Mouse (Mus musculus) forebrain, embryonic 12.5 days (tissue): ENCODE data around the gene Pigo. TPM values are rescaled to one million over a fixed set of nuclear protein-coding genes. Genes with fewer than 3 reads are reported as not detected.
"Not testable (repeated sequence)": the region's sequence is repeated elsewhere in the genome, so short reads cannot be mapped to it uniquely, and the experiment has no call there.

Source experiments
- ATAC-seq: fragments of 200-750 bp; cut with Nextera tagmentation; 2 replicates; pipeline ENCODE4 v1.8.0; 2017; ENCODE audit warnings: moderate TSS enrichment; ENCODE audit not compliant: low FRiP score
- H3K27ac ChIP-seq: fragments of 300-500 bp; sonication (generic); 2 replicates; pipeline ENCODE4 v1.5.1; 2016; ENCODE audit warnings: mild to moderate bottlenecking
- H3K27me3 ChIP-seq: fragments of 300-500 bp; sonication (generic); 2 replicates; pipeline ENCODE4 v1.6.1; 2016; ENCODE audit warnings: mild to moderate bottlenecking
- H3K36me3 ChIP-seq: fragments of 300-500 bp; sonication (generic); replicated peaks from 2 replicates; pipeline ENCODE4 v1.6.1; 2016; ENCODE audit warnings: mild to moderate bottlenecking
- H3K4me1 ChIP-seq: fragments of 300-500 bp; sonication (generic); 2 replicates; pipeline ENCODE4 v1.6.1; 2016
- H3K4me2 ChIP-seq: fragments of 300-500 bp; sonication (generic); 2 replicates; pipeline ENCODE4 v1.6.1; 2016; ENCODE audit warnings: mild to moderate bottlenecking, moderate library complexity
- H3K4me3 ChIP-seq: fragments of 300-500 bp; sonication (generic); replicated peaks from 2 replicates; pipeline ENCODE4 v1.5.1; 2016; ENCODE audit warnings: mild to moderate bottlenecking
- H3K9ac ChIP-seq: fragments of 300-500 bp; sonication (generic); 2 replicates; pipeline ENCODE4 v1.6.1; 2016; ENCODE audit warnings: mild to moderate bottlenecking
- H3K9me3 ChIP-seq: fragments of 300-500 bp; sonication (generic); 2 replicates; pipeline ENCODE4 v1.6.1; 2016
- WGBS: fragments of 180-500 bp; shearing (Covaris S2); methylation state at CpG from one replicate; pipeline ENCODE4 v1.1.7; 2016; 5-methylcytosine and 5-hydroxymethylcytosine counted together
- polyA plus RNA-seq: library from polyadenylated mRNA; unstranded; fragments of >200 nt; fragmentation: Nextera tagmentation; extraction: Ambion mirVana; gene quantifications from 2 replicates; pipeline ENCODE4 v1.2.1, GENCODE M21; 2016

Gene Pigo
- polyA plus RNA-seq, 1 experiment from 2014 or later = 24.9 TPM

- not testable (repeated sequence) for H3K4me3 ChIP-seq, ATAC-seq, H3K9me3 ChIP-seq, H3K9ac ChIP-seq, H3K27me3 ChIP-seq, H3K27ac ChIP-seq, H3K4me1 ChIP-seq, H3K4me2 ChIP-seq
- 94% methylated on average over 8 of the region's 8 CpGs for WGBS
- peaks cover 72% of the 10 kb centered on the region for H3K36me3 ChIP-seq
Measured at GRCm38 (mm10) chr4:42980467-42980866, 45.2 kb downstream of the Pigo start.

GRCm38 (mm10) chr4:42978062-42978461, 47.6 kb downstream of the Pigo start:
- ATAC-seq = no peak

GRCm38 (mm10) chr4:42973868-42974267, 51.8 kb downstream of the Pigo start:
- Histone ChIP-seq H3K27ac (no peak overlapping the region), H3K4me2 (no peak overlapping the region), H3K9ac (no peak overlapping the region), H3K9me3 (no peaks in the 10 kb centered on the region), H3K36me3 (peaks cover 22% of the 10 kb centered on the region), H3K4me3 (no peak overlapping the region), H3K4me1 (no peaks in the 10 kb centered on the region), H3K27me3 (no peaks in the 10 kb centered on the region)
- no peak for ATAC-seq
- 91% methylated on average over 5 of the region's 5 CpGs for WGBS

More at GRCm38 (mm10) chr4:42978062-42978461, 47.6 kb downstream of the Pigo start:
- no peak overlapping the region for H3K9ac ChIP-seq
- H3K4me3 ChIP-seq = no peak overlapping the region
- 94% methylated on average over 4 of the region's 4 CpGs for WGBS
- no peak overlapping the region for H3K27ac ChIP-seq
- no peaks in the 10 kb centered on the region for H3K27me3 ChIP-seq
- H3K4me2 ChIP-seq = no peak overlapping the region
- peaks cover 54% of the 10 kb centered on the region for H3K36me3 ChIP-seq
- no peaks in the 10 kb centered on the region for H3K4me1 ChIP-seq
- H3K9me3 ChIP-seq = no peaks in the 10 kb centered on the region

- Histone ChIP-seq H3K36me3 (peaks cover 12% of the 10 kb centered on the region), H3K4me3 (no peak overlapping the region), H3K4me1 (no peaks in the 10 kb centered on the region), H3K27me3 (no peaks in the 10 kb centered on the region), H3K27ac (no peak overlapping the region), H3K4me2 (no peak overlapping the region), H3K9me3 (no peaks in the 10 kb centered on the region), H3K9ac (no peak overlapping the region)
- ATAC-seq = no peak
- WGBS = 84% methylated on average over 4 of the region's 4 CpGs
Measured at GRCm38 (mm10) chr4:42972952-42973351, 52.7 kb downstream of the Pigo start.

GRCm38 (mm10) chr4:42969304-42969703, 56.3 kb downstream of the Pigo start, which contains the start of gene 1700022I11Rik:
Gene 1700022I11Rik (plus strand): TSS chr4:42969604.
- 89% methylated on average over 4 of the region's 4 CpGs for WGBS
- no peak within 1 kb of the TSS for H3K4me3 ChIP-seq
- no peak for ATAC-seq
- no peaks in the 10 kb centered on the region for H3K36me3 ChIP-seq
- no peak within 1 kb of the TSS for H3K27ac ChIP-seq
- H3K9me3 ChIP-seq = no peaks in the 10 kb centered on the region
- H3K4me1 ChIP-seq = peaks cover 3% of the 10 kb centered on the region; the same call in 1 of the 2 replicates
- H3K27me3 ChIP-seq = peaks cover 4% of the 10 kb centered on the region
- no peak within 1 kb of the TSS for H3K4me2 ChIP-seq
- no peak within 1 kb of the TSS for H3K9ac ChIP-seq

Other genes starting within 250 kb of the Pigo start
- not detected in 2 replicates for gene Fam205a1, start 171.9 kb downstream of the Pigo start, polyA plus RNA-seq
- gene Gm12394, start 169.0 kb downstream of the Pigo start, polyA plus RNA-seq = 0.64 TPM in 1 of 2 replicates, not detected in the other
- 1.4 and 2.3 TPM in 2 replicates for gene Fam205c, start 151.6 kb downstream of the Pigo start, polyA plus RNA-seq
- 4.2 and 5.4 TPM in 2 replicates for gene Phf24, start 109.2 kb downstream of the Pigo start, polyA plus RNA-seq
- gene Dnajb5, start 76.0 kb downstream of the Pigo start, polyA plus RNA-seq = 26.0 and 32.3 TPM in 2 replicates
- 0.85 and 1.1 TPM in 2 replicates for gene 1700022I11Rik, start 56.2 kb downstream of the Pigo start, polyA plus RNA-seq
- gene Vcp, start 25.3 kb downstream of the Pigo start, polyA plus RNA-seq = 640 and 653 TPM in 2 replicates
- gene Fancg, start 15.3 kb downstream of the Pigo start, polyA plus RNA-seq = 21.6 and 26.7 TPM in 2 replicates
- 308 and 324 TPM in 2 replicates for gene Stoml2, start 5.9 kb upstream of the Pigo start, polyA plus RNA-seq
- gene Fam214b, start 20.4 kb upstream of the Pigo start, polyA plus RNA-seq = 40.3 and 40.6 TPM in 2 replicates
- gene Unc13b, start 33.1 kb upstream of the Pigo start, polyA plus RNA-seq = 25.3 and 25.5 TPM in 2 replicates
- 0.40 and 0.42 TPM in 2 replicates for gene Atp8b5, start 241.3 kb upstream of the Pigo start, polyA plus RNA-seq